Mouse (Mus musculus): ENCODE measurements around the gene Atg4d. TPM values are rescaled to one million over a fixed set of nuclear protein-coding genes. Genes with fewer than 3 reads are reported as not detected.
"Not testable (repeated sequence)": the region's sequence is repeated elsewhere in the genome, so short reads cannot be mapped to it uniquely, and the experiment has no call there.

The Atg4d gene
- polyA plus RNA-seq, 2 experiments from 2014 or later: 24.3 to 26.8 TPM

DNA sequence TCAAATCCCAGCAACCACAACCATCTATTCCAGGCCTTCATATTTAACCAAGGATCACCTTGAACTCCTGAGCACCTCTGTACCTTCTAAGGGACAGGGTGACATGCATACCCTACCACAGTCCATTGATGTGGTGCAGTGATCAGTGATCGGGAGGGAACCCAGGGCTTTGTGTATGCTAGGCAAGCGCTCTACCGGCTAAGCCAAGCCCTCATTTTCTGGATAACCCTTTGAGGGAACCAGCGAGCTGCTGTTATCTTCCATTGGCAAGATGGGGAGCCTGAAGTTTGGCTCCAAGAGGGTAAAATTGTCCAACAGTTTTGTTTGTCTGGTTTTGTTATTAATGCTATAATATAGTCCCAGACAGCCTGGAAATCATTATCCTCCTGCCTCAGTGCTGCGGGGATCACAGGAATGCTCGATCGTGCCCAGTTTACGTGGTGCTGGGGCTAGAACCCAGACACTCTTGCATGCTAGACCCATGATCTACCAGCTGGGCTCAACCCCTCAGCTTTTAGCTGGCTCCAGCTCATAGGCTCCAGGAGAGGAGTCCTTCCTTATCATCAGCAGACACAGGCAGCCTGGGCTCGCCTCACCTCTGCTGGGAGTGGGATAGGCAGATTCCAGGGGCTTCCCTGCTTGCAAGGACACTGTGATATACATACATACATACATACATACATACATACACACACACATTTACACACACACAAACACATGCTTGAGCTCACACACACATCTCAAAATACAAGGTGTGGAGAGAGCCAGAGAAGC, 49.5 kb downstream of the Atg4d start:
- ATAC-seq: no peak

DNA sequence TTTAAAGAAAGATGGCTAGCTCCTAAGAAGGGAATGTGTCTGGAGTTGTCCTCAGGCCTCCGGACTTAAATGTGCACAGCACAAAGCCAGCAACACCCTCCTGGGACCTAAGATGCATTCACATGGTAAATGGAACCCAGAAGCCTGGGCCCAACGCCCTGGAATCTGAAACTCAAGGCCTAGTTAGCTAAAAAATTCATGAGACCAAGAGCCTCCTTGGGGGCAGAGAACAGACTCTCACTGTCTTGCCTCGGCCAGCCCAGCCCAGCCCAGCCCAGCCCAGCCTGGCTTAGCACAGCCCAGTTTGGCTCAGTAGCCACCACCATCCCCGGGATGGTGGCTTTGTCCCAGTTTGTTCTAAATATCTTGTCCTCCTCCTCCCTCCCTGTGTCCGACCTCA, 50.3 kb downstream of the Atg4d start:
- no peak for ATAC-seq

DNA sequence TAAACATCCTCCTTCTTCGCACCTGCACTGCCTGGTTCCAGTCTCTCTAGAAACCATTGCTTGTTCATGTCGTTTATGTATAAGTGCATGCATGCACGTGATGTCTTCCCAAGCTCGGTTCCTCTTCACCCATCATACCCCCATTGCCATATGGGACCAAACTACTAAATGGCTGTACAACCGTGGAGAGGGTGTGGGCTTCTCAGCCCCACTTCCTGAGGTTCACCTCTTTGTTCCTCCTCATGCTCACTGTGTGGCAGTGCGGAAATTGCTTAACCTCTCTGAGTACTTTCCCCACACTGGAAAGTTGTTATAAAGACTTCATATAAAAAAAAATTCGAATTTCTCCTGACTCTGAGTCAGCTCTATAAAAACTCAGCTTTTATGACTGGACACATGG, 51.6 kb downstream of the Atg4d start:
- peak; percentile 48 for ATAC-seq

DNA sequence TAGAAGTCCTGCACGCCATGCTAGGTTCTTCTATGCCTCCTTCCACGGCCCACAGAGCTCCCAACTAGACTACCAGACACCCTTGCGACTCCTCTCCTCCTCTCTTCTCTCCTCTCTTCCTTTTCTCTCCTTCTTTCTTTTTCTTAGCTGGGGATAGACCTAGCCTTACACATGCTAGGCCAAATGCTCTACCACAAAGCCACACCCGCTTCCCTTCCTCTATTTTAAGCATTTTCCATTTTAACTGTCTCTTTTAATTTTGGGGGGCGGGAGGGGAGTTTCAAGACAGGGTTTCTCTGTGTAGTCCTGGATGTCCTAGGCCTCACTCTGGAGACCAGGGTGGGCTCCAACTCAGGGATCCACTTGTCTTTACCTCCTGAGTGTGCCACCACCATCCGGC, 53.7 kb downstream of the Atg4d start:
- ATAC-seq: no peak

DNA sequence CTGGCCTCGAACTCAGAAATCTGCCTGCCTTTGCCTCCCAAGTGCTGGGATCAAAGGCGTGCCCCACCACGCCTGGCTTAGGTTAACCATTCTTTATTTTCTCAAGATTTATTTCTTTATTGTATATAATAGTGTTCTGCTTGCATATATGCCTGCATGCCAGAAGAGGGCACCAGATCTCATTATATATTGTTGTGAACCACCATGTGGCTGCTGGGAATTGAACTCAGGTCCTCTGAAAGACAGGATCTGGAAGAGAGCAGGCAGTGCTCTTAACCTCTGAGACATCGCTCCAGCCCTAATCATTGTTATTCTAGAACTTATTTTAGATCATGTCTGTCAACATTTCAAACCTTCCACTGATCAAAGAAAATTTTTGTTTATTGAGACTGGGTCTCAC, 54.4 kb downstream of the Atg4d start:
- ATAC-seq: no peak

DNA sequence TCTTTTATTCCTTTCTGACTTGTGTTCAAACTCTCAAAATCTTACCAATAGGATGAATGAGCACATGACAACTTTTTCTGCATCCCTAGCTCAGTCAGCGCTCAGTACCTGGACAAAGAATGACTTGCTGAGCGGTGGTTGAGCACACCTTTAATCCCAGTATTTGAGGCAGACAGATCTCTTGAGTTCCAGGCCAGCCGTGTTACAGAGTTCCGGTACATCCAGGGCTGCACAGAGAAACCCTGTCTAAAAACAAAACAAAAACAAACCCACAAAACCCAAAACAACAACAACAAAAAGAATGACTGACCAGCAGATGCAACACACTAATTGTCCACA, 55.2 kb downstream of the Atg4d start:
- ATAC-seq: peak; percentile 3

DNA sequence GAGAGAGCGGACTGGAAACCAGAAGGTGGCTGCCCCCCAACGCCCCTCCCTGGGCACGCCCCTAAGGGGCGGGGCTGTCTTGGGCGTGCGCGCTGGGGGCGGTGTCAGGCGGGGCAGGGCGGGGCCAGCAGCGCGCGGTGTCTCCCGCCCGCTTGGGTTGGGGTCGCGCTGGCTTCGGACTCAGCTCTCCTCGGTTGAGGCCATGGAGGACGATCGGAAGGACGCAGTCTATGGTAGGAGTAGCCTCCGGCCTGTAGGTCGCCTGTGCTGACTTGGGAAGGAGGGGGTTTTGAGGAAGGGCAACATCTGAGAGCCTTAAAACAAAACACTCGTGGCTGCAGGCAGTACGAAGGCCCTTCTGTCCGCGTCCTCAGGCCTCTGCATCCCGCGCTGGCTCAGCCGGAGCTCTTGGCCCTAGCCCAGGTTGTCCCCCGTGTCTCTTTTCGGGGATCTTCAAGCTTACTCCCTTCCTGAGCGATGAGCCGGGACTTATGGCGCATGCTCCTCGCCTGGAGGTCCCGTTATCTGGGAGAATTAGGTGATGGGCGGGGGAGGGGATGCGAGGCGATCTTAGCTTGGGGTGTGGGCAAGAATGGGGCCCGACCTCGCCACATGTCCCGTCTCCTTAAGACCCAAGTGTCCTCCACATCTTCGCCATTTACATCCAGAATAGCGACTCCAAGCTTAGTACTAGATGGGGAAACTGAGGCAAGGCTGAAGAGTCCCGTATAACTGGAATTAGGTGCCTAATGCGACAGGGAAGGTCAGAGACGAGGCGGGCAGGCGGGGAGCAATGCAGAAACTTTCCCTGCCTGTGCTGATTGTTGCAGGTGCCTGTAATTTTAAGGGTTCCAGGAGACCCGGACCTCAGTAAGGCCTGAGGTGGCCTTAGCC, 55.8 kb downstream of the Atg4d start, which contains the start of gene Slc44a2:
TSS of gene Slc44a2 (plus strand) at position 80 of the 894 bp plus-strand sequence.
- ATAC-seq: peak; percentile 50

DNA sequence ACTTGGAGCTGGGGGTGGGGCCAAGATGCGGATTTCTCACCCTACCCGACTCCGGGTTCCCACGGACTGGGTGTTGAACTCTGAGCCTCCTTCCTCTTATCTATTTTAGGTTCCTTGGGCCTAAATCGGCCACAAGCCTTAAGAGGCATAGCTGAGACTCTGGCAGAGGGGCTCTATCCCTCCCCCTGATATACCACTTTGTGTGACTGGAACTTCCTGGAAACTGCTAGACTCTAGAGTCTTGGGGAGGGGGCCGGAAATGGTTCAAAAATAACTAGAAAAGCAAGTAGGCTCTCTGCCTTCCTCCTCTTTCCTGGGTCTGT, 56.4 kb downstream of the Atg4d start:
- peak; percentile 62 for ATAC-seq

DNA sequence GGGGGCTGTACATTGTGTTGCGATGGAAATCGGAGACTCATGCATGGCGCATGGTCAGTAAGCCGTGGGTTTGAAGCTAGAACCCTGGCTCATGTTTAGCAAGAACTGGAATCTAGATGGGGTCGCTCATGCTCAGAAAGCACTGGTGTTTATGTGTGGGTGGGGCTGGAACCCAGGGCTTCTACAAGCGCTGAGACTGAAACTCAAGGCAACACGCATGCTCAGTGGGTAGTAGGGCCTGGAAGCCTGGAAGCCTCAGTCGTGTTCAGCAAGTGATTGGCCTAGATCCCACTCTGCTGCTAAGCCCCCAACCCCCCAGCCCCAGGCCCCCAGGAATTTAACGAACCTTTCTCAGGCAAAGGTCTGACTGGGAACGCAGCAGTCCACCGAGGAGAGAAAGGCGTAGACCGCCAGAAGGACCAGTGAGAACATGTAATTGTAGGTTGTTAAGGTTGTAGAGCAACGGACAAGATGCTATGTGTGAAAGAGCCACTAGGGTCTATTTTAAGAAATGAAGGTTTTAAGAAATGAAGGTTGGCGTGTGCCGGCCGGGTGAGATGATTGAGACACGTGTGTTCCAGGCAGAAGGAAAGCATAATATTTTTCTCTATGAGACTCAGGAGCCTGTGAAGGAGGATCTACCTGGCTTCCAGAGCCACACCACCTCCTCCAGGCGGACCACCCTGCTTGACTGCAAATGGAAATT, 57.3 kb downstream of the Atg4d start:
- peak; percentile 12 for ATAC-seq

DNA sequence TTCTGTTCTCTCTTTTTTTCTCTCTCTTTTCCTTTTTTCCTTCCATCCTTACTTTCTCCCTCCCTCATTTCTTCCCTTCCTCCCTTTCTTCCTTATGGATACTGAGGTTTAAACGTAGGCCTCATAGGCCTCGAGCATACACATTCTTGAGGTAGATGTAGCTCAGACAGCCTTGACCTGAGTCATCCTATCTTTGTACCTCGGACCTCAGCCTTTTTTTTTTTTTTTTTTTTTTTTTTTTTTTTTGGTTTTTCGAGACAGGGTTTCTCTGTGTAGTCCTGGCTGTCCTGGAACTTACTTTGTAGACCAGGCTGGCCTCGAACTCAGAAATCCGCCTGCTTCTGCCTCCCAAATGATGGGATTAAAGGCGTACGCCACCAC, 57.8 kb downstream of the Atg4d start:
- not testable (repeated sequence) for ATAC-seq

DNA sequence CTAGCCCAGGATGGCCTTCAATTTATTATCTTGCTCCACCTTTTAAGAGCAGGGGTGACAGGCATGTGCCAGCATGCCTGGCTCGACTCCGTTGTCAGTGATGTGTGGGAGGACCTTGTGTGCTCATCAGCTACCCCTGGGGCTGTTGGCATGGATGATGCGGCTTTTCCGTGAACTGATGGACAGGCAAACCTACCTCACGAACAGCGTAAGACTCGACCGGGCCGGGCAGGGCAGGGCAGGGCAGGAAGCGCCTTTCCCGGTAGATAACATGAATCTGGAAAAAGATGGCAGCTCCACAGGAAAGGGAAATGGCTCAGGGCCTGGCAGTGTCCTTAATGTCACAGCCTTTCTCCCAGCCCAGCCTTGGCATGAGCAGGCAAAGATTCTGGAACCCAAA, 59.2 kb downstream of the Atg4d start:
- no peak for ATAC-seq

Other genes starting within 250 kb of the Atg4d start
- 10 to 100 TPM; 55.3 to 64.7 TPM for gene Icam1, start 249.3 kb upstream of the Atg4d start, polyA plus RNA-seq (2017; shearing (Covaris generic))
- gene Icam4, start 235.9 kb upstream of the Atg4d start, polyA plus RNA-seq (2017; shearing (Covaris generic)): 1 to 10 TPM; 2.9 to 3.8 TPM
- not detected for gene Icam5, start 233.2 kb upstream of the Atg4d start, polyA plus RNA-seq (2017; shearing (Covaris generic))
- under 1 TPM in 1 of 2 experiments, not detected in 1; 0.66 TPM for gene Zglp1, start 198.2 kb upstream of the Atg4d start, polyA plus RNA-seq (2017; shearing (Covaris generic))
- not detected for gene Gm49373, start 192.2 kb upstream of the Atg4d start, polyA plus RNA-seq (2017; shearing (Covaris generic))
- 10 to 100 TPM; 14.3 to 17.2 TPM for gene Fdx1l, start 191.7 kb upstream of the Atg4d start, polyA plus RNA-seq (2017; shearing (Covaris generic))
- gene Gm38431, start 173.3 kb upstream of the Atg4d start, polyA plus RNA-seq (2017; shearing (Covaris generic)): 1 to 10 TPM in 1 of 2 experiments, under 1 TPM in 1; 0.67 to 3.2 TPM
- gene Raver1, start 173.3 kb upstream of the Atg4d start, polyA plus RNA-seq (2017; shearing (Covaris generic)): 10 to 100 TPM; 22.8 to 25.1 TPM
- 10 to 100 TPM; 30.0 to 60.9 TPM for gene Tyk2, start 134.1 kb upstream of the Atg4d start, polyA plus RNA-seq (2017; shearing (Covaris generic))
- 100 to 1,000 TPM; 102 to 129 TPM for gene Cdc37, start 115.3 kb upstream of the Atg4d start, polyA plus RNA-seq (2017; shearing (Covaris generic))
- 1 to 10 TPM in 1 of 2 experiments, under 1 TPM in 1; 0.44 to 1.1 TPM for gene Pde4a, start 99.6 kb upstream of the Atg4d start, polyA plus RNA-seq (2017; shearing (Covaris generic))
- 10 to 100 TPM; 16.9 to 30.0 TPM for gene Keap1, start 25.9 kb upstream of the Atg4d start, polyA plus RNA-seq (2017; shearing (Covaris generic))
- under 1 TPM in 1 of 2 experiments, not detected in 1; 0.34 TPM for gene S1pr5, start 16.9 kb upstream of the Atg4d start, polyA plus RNA-seq (2017; shearing (Covaris generic))
- 10 to 100 TPM; 20.8 to 26.1 TPM for gene Kri1, start 22.7 kb downstream of the Atg4d start, polyA plus RNA-seq (2017; shearing (Covaris generic))
- 100 to 1,000 TPM; 142 to 158 TPM for gene Cdkn2d, start 26.1 kb downstream of the Atg4d start, polyA plus RNA-seq (2017; shearing (Covaris generic))
- gene Ap1m2, start 47.0 kb downstream of the Atg4d start, polyA plus RNA-seq (2017; shearing (Covaris generic)): 1 to 10 TPM in 1 of 2 experiments, under 1 TPM in 1; 0.84 to 1.5 TPM
- 100 to 1,000 TPM; 181 to 194 TPM for gene Slc44a2, start 55.4 kb downstream of the Atg4d start, polyA plus RNA-seq (2017; shearing (Covaris generic))
- gene Ilf3, start 102.6 kb downstream of the Atg4d start, polyA plus RNA-seq (2017; shearing (Covaris generic)): 100 to 1,000 TPM in 1 of 2 experiments, 10 to 100 TPM in 1; 96.0 to 122 TPM
- gene Qtrt1, start 146.5 kb downstream of the Atg4d start, polyA plus RNA-seq (2017; shearing (Covaris generic)): 10 to 100 TPM; 34.0 to 38.8 TPM
- 100 to 1,000 TPM; 100 to 114 TPM for gene Dnm2, start 159.6 kb downstream of the Atg4d start, polyA plus RNA-seq (2017; shearing (Covaris generic))
- 1 to 10 TPM; 2.7 to 3.1 TPM for gene Tmed1, start 245.0 kb downstream of the Atg4d start, polyA plus RNA-seq (2017; shearing (Covaris generic))

Measured in activated CD4-positive, CD25-positive, alpha-beta regulatory T cell, adult 4 months (primary cell).